Comparison of ENCODE assay signal across 11 mouse cellular contexts in genomic region chr13:35395630-35396029, GRCm38 (mm10).
A peak's percentile ranks its signal among the peaks of the same experiment; 100 is the strongest.
DNase-seq lines count a peak whose midpoint lies in the region; ATAC-seq lines count a peak whose summit lies in the region.
"Had no signal": no experiment of that assay in that cellular context is flagged by ENCODE, and none has a peak within 500 bp of the region (broad histone marks: within the 10 kb centered on the region; RNA-seq: fewer than 3 reads in every experiment).

No protein-coding gene starts in this region.

- 33% methylated on average over 5 of the region's 5 CpGs for WGBS in kidney, embryonic 16.5 days
- whole genome bisulfite sequencing in heart, embryonic 10.5 days = 38% methylated on average over 5 of the region's 5 CpGs
- 31% methylated on average over 5 of the region's 5 CpGs for WGBS in forebrain, embryonic 15.5 days

- H3K27ac ChIP-seq in kidney, embryonic 16.5 days (ENCODE audit: low read length) = no peak overlapping the region
- peak overlapping the region; percentile 30 for H3K27ac ChIP-seq in heart, embryonic 10.5 days
- no peak overlapping the region for H3K27ac ChIP-seq in forebrain, embryonic 15.5 days (replicated peaks)
- H3K27ac ChIP-seq: limb, embryonic 12.5 days; neural tube, embryonic 12.5 days had no signal

- no peaks in the 10 kb centered on the region for H3K9me3 ChIP-seq in kidney, embryonic 16.5 days (ENCODE audit: low read length)
- no peaks in the 10 kb centered on the region for H3K9me3 ChIP-seq in heart, embryonic 10.5 days
- no peaks in the 10 kb centered on the region for H3K9me3 ChIP-seq in forebrain, embryonic 15.5 days
- H3K9me3 ChIP-seq: limb, embryonic 12.5 days; neural tube, embryonic 12.5 days had no signal

- no peak overlapping the region for H3K4me2 ChIP-seq in kidney, embryonic 16.5 days (replicated peaks; ENCODE audit: low read depth, low read length)
- no peak overlapping the region for H3K4me2 ChIP-seq in forebrain, embryonic 15.5 days (replicated peaks)
- H3K4me2 ChIP-seq: limb, embryonic 12.5 days; neural tube, embryonic 12.5 days had no signal

- peak; percentile 54; the same call in 1 of the 2 replicates for ATAC-seq in kidney, embryonic 16.5 days (ENCODE audit: low FRiP score, low TSS enrichment)
- no peak for ATAC-seq in forebrain, embryonic 15.5 days (replicated peaks)

- H3K4me3 ChIP-seq in kidney, embryonic 16.5 days (ENCODE audit: low read length) = no peak overlapping the region
- no peak overlapping the region for H3K4me3 ChIP-seq in heart, embryonic 10.5 days
- H3K4me3 ChIP-seq in forebrain, embryonic 15.5 days = no peak overlapping the region
- H3K4me3 ChIP-seq: limb, embryonic 12.5 days; neural tube, embryonic 12.5 days had no signal

- no peaks in the 10 kb centered on the region for H3K27me3 ChIP-seq in kidney, embryonic 16.5 days (ENCODE audit: insufficient read depth, low read length)
- no peaks in the 10 kb centered on the region for H3K27me3 ChIP-seq in heart, embryonic 10.5 days (ENCODE audit: insufficient read depth, poor library complexity, severe bottlenecking)
- H3K27me3 ChIP-seq in forebrain, embryonic 15.5 days = no peaks in the 10 kb centered on the region
- H3K27me3 ChIP-seq: limb, embryonic 12.5 days; neural tube, embryonic 12.5 days had no signal

- no peak overlapping the region for H3K9ac ChIP-seq in kidney, embryonic 16.5 days (replicated peaks; ENCODE audit: low read length)
- no peak overlapping the region for H3K9ac ChIP-seq in forebrain, embryonic 15.5 days (replicated peaks)
- H3K9ac ChIP-seq: limb, embryonic 12.5 days; neural tube, embryonic 12.5 days had no signal

- DNase-seq in kidney, postnatal 25 days = no peak
- peak; percentile 62 for DNase-seq in R1 (ENCODE audit: low read depth, low spot score)
- DNase-seq in heart, embryonic 10.5 days (ENCODE audit: low spot score) = no peak
- DNase-seq in mesoderm, embryonic 11.5 days (ENCODE audit: low read depth, low spot score) = peak; percentile 6
- DNase-seq in natural killer cell, adult 2 months (ENCODE audit: low spot score in 2 of 2) = no peak
- DNase-seq in spleen, postnatal 14 days (ENCODE audit: low spot score in 2 of 2) = no peak
- DNase-seq: cerebellum, postnatal 36 days had no signal

- H3K4me1 ChIP-seq in kidney, embryonic 16.5 days (ENCODE audit: insufficient read depth, low read length) = peaks cover 11% of the 10 kb centered on the region; the same call in 1 of the 2 replicates
- H3K4me1 ChIP-seq in heart, embryonic 10.5 days = peaks cover 20% of the 10 kb centered on the region
- no peaks in the 10 kb centered on the region for H3K4me1 ChIP-seq in forebrain, embryonic 15.5 days
- H3K4me1 ChIP-seq: neural tube, embryonic 12.5 days had no signal

- no peaks in the 10 kb centered on the region for H3K36me3 ChIP-seq in kidney, embryonic 16.5 days (ENCODE audit: insufficient read depth, low read length)
- no peaks in the 10 kb centered on the region for H3K36me3 ChIP-seq in heart, embryonic 10.5 days
- H3K36me3 ChIP-seq in forebrain, embryonic 15.5 days = no peaks in the 10 kb centered on the region
- H3K36me3 ChIP-seq: limb, embryonic 12.5 days; neural tube, embryonic 12.5 days had no signal

Comparison
In these comparisons a context has a peak if more than half of its experiments do, and no peak if none do; other contexts are left out.
1. DNase-seq: peak in R1 (single experiment) and mesoderm, embryonic 11.5 days (single experiment); none in kidney, postnatal 25 days (0 of 2), heart, embryonic 10.5 days (single experiment), natural killer cell, adult 2 months (0 of 2) and spleen, postnatal 14 days (0 of 2).